Mouse (Mus musculus): ENCODE results near the gene Slc26a9. TPM values are rescaled to one million over a fixed set of nuclear protein-coding genes. Genes with fewer than 3 reads are reported as not detected.

Slc26a9 gene
- polyA plus RNA-seq, 1 experiment from 2014 or later = 15.4 TPM

- DNase-seq (ENCODE audit: low spot score) (no peak), ATAC-seq (ENCODE audit: low FRiP score, low TSS enrichment) (no peak)
- no peak overlapping the region for H3K9ac ChIP-seq (ENCODE audit: low read length)
- H3K36me3 ChIP-seq (ENCODE audit: control insufficient read depth, insufficient read depth, low read length) = no peaks in the 10 kb centered on the region
- no peaks in the 10 kb centered on the region for H3K4me1 ChIP-seq (replicated peaks; ENCODE audit: control insufficient read depth, insufficient read depth)
- H3K27me3 ChIP-seq (ENCODE audit: control insufficient read depth, insufficient read depth, low read length) = no peaks in the 10 kb centered on the region
- H3K27ac ChIP-seq (replicated peaks) = no peak overlapping the region
- H3K4me2 ChIP-seq (replicated peaks; ENCODE audit: low read depth) = no peak overlapping the region
- WGBS = 88% methylated on average over 5 of the region's 5 CpGs
- 0 out of 2 replicates have a peak, but pooled peaks have one; percentile 12 for TF ChIP-seq CTCF (IDR thresholded peaks at IDR 0.05; ENCODE audit: low read depth)
- no peak for TF ChIP-seq EP300 (optimal IDR thresholded peaks at IDR 0.05)
- no peak overlapping the region for H3K4me3 ChIP-seq (ENCODE audit: low read depth, low read length)
- no peaks in the 10 kb centered on the region for H3K9me3 ChIP-seq (ENCODE audit: control insufficient read depth, low read length)
These were observed 42.4 kb upstream of the Slc26a9 start for GRCm38 (mm10) chr1:131701391-131701790.

- Histone ChIP-seq H3K4me3 (ENCODE audit: low read depth, low read length) (no peak overlapping the region), H3K9ac (ENCODE audit: low read length) (no peak overlapping the region), H3K4me1 (replicated peaks; ENCODE audit: control insufficient read depth, insufficient read depth) (no peaks in the 10 kb centered on the region), H3K36me3 (ENCODE audit: control insufficient read depth, insufficient read depth, low read length) (no peaks in the 10 kb centered on the region), H3K27me3 (ENCODE audit: control insufficient read depth, insufficient read depth, low read length) (no peaks in the 10 kb centered on the region), H3K27ac (replicated peaks) (no peak overlapping the region), H3K4me2 (replicated peaks; ENCODE audit: low read depth) (no peak overlapping the region), H3K9me3 (ENCODE audit: control insufficient read depth, low read length) (no peaks in the 10 kb centered on the region)
- ATAC-seq (ENCODE audit: low FRiP score, low TSS enrichment) = no peak
- no peak for TF ChIP-seq EP300 (optimal IDR thresholded peaks at IDR 0.05)
- TF ChIP-seq CTCF (IDR thresholded peaks at IDR 0.05; ENCODE audit: low read depth) = no peak
- no peak for DNase-seq (ENCODE audit: low spot score)
- WGBS = 53% methylated on average over 8 of the region's 8 CpGs
These were observed 41.6 kb upstream of the Slc26a9 start for GRCm38 (mm10) chr1:131702094-131702766.

GRCm38 (mm10) chr1:131703482-131703881 is 40.3 kb upstream of the Slc26a9 start:
- Histone ChIP-seq H3K27ac (replicated peaks) (no peak overlapping the region), H3K27me3 (ENCODE audit: control insufficient read depth, insufficient read depth, low read length) (no peaks in the 10 kb centered on the region), H3K36me3 (ENCODE audit: control insufficient read depth, insufficient read depth, low read length) (no peaks in the 10 kb centered on the region), H3K9ac (ENCODE audit: low read length) (no peak overlapping the region), H3K4me3 (ENCODE audit: low read depth, low read length) (no peak overlapping the region), H3K4me2 (replicated peaks; ENCODE audit: low read depth) (no peak overlapping the region), H3K9me3 (ENCODE audit: control insufficient read depth, low read length) (no peaks in the 10 kb centered on the region), H3K4me1 (replicated peaks; ENCODE audit: control insufficient read depth, insufficient read depth) (no peaks in the 10 kb centered on the region)
- no peak for DNase-seq (ENCODE audit: low spot score)
- WGBS = 60% methylated on average over 2 of the region's 2 CpGs
- ATAC-seq (ENCODE audit: low FRiP score, low TSS enrichment) = no peak
- TF ChIP-seq EP300 (optimal IDR thresholded peaks at IDR 0.05) (no peak), CTCF (IDR thresholded peaks at IDR 0.05; ENCODE audit: low read depth) (no peak)

- no peaks in the 10 kb centered on the region for H3K9me3 ChIP-seq (ENCODE audit: control insufficient read depth, low read length)
- H3K4me2 ChIP-seq (replicated peaks; ENCODE audit: low read depth) = no peak overlapping the region
- H3K4me3 ChIP-seq (ENCODE audit: low read depth, low read length) = no peak overlapping the region
- TF ChIP-seq EP300 (optimal IDR thresholded peaks at IDR 0.05) = no peak
- peak; percentile 80 for TF ChIP-seq CTCF (IDR thresholded peaks at IDR 0.05; ENCODE audit: low read depth)
- no peaks in the 10 kb centered on the region for H3K4me1 ChIP-seq (replicated peaks; ENCODE audit: control insufficient read depth, insufficient read depth)
- no peak overlapping the region for H3K9ac ChIP-seq (ENCODE audit: low read length)
- H3K27ac ChIP-seq (replicated peaks) = no peak overlapping the region
- H3K27me3 ChIP-seq (ENCODE audit: control insufficient read depth, insufficient read depth, low read length) = no peaks in the 10 kb centered on the region
- DNase-seq (ENCODE audit: low spot score) = peak; percentile 73
- WGBS = 15% methylated on average over 4 of the region's 4 CpGs
- no peak for ATAC-seq (ENCODE audit: low FRiP score, low TSS enrichment)
- H3K36me3 ChIP-seq (ENCODE audit: control insufficient read depth, insufficient read depth, low read length) = no peaks in the 10 kb centered on the region
These were observed 35.5 kb upstream of the Slc26a9 start for GRCm38 (mm10) chr1:131708338-131708737.

DNA sequence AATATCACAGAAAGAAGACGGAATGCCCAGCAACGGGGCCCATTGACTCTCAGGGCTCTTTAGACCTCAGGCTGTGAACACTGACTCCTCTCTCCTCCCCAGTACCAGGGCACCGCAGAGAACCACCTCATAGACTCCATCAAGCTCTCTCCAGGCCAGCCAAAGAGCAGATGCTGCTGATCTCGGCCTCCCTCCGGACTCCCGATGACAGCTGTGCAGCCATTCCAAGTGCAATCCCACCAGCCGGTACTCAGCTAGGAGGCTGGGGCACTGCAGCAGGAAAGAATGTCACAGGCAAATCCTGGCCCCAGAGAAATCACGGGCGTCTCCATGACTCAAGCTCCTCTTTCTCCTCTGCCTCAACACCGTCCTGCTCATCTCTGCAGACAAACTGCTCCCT is 32.3 kb upstream of the Slc26a9 start:
- Histone ChIP-seq H3K4me1 (replicated peaks; ENCODE audit: control insufficient read depth, insufficient read depth) (no peaks in the 10 kb centered on the region), H3K27ac (replicated peaks) (no peak overlapping the region), H3K4me3 (ENCODE audit: low read depth, low read length) (no peak overlapping the region), H3K27me3 (ENCODE audit: control insufficient read depth, insufficient read depth, low read length) (no peaks in the 10 kb centered on the region), H3K36me3 (ENCODE audit: control insufficient read depth, insufficient read depth, low read length) (no peaks in the 10 kb centered on the region), H3K9ac (ENCODE audit: low read length) (no peak overlapping the region), H3K9me3 (ENCODE audit: control insufficient read depth, low read length) (no peaks in the 10 kb centered on the region), H3K4me2 (replicated peaks; ENCODE audit: low read depth) (no peak overlapping the region)
- 84% methylated on average over 10 of the region's 10 CpGs for WGBS
- DNase-seq (ENCODE audit: low spot score) (no peak), ATAC-seq (ENCODE audit: low FRiP score, low TSS enrichment) (no peak)
- TF ChIP-seq EP300 (optimal IDR thresholded peaks at IDR 0.05) = no peak
- TF ChIP-seq CTCF (IDR thresholded peaks at IDR 0.05; ENCODE audit: low read depth) = no peak

DNA sequence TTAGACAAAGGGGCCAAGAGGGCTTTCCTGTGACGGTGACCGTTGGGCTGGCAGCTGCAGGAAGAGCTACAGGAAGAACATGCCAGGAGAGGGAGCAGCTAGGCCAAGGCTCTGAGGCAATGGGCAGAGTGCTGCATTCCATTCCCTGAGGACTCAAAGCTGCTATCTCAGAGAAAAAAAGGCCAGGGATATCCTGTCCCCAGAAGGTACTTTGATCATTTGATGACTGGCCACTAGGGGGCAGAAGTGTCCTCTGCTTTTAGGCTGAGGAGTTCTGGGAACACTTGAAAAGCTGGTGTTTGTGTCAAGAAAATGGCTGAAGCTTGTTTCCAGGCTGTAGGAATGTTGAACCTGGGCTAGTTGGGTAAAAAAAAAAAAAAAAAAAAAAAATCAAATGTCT is 31.4 kb upstream of the Slc26a9 start:
- ATAC-seq (ENCODE audit: low FRiP score, low TSS enrichment) = peak; percentile 60
- Histone ChIP-seq H3K27ac (replicated peaks) (no peak overlapping the region), H3K27me3 (ENCODE audit: control insufficient read depth, insufficient read depth, low read length) (no peaks in the 10 kb centered on the region), H3K4me2 (replicated peaks; ENCODE audit: low read depth) (no peak overlapping the region), H3K9me3 (ENCODE audit: control insufficient read depth, low read length) (no peaks in the 10 kb centered on the region), H3K36me3 (ENCODE audit: control insufficient read depth, insufficient read depth, low read length) (no peaks in the 10 kb centered on the region), H3K4me1 (replicated peaks; ENCODE audit: control insufficient read depth, insufficient read depth) (no peaks in the 10 kb centered on the region), H3K9ac (ENCODE audit: low read length) (no peak overlapping the region), H3K4me3 (ENCODE audit: low read depth, low read length) (no peak overlapping the region)
- DNase-seq (ENCODE audit: low spot score) = peak; percentile 85
- TF ChIP-seq EP300 (optimal IDR thresholded peaks at IDR 0.05) = no peak
- TF ChIP-seq CTCF (IDR thresholded peaks at IDR 0.05; ENCODE audit: low read depth) = peak; percentile 87
- WGBS = 30% methylated on average over 2 of the region's 2 CpGs
